Mouse (Mus musculus): ENCODE data around the gene Lce3f. TPM values are rescaled to one million over a fixed set of nuclear protein-coding genes. Genes with fewer than 3 reads are reported as not detected.

Gene Lce3f
- polyA plus RNA-seq (2017; shearing (Covaris generic)), result not detected

DNA sequence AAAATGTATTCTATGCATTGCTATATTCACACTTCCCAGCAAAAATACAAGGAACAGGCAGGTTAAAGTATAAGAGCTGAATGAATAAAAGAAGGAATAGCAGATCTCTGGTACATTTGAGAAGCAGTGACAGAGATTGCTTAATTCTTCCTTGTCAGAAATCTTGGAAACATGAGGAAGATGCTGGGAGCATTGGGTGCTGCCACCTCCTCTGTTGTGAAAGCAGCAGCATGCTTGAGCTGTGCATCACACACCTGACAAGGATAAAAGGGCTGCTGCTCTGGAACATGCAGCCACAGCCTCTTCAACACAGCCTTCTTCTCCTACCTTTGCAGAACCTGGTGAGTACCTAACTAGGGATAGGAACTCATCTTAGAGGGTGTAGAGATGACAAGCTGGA is at the start of gene Lce3f:
Gene Lce3f, plus strand, starts transcription at position 301 of the 400 bp plus-strand sequence.

GRCm38 (mm10) chr3:92944186-92944585 is 47.8 kb upstream of the Lce3f start, which contains the start of gene Lce3c:
TSS of gene Lce3c (plus strand) at chr3:92944486.

DNA sequence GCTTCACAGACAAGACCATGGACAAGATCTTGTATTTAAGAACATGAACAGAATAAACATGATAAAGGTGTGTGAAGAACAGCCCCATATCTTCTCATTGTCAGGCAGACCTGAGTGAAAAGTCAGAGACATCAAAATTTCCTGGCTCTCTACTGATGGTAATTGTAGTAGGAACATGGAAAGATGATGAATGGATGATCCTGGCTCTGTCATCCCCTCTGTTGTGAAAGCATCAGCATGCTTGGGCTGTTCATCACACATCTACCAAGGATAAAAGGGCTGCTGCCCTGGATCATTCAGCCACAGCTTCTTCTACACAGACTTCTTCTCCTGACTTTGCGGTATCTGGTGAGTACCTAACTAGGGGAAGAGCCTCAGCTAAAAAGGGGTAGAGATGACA is 34.9 kb upstream of the Lce3f start, which contains the start of gene Lce3d:
Gene Lce3d, plus strand, starts transcription at position 301 of the 400 bp plus-strand sequence.

GRCm38 (mm10) chr3:92966761-92967160 is 25.3 kb upstream of the Lce3f start, which contains the start of gene Lce3e:
TSS of gene Lce3e (plus strand) at chr3:92967061.

GRCm38 (mm10) chr3:93015460-93016104 is 23.6 kb downstream of the Lce3f start, which contains the start of gene Crct1:
TSS of gene Crct1 (minus strand) at chr3:93015687.

GRCm38 (mm10) chr3:93018960-93019359 is 26.9 kb downstream of the Lce3f start, which contains the start of gene Lce1m:
TSS of gene Lce1m (minus strand) at chr3:93019060.

Other genes with a start within 250 kb of the Lce3f start
- gene Lce1g, start 239.9 kb upstream of the Lce3f start, polyA plus RNA-seq (2017; shearing (Covaris generic)), result not detected
- gene Lce1h, start 227.2 kb upstream of the Lce3f start, polyA plus RNA-seq (2017; shearing (Covaris generic)), result not detected
- not detected for gene Lce1i, start 213.3 kb upstream of the Lce3f start, polyA plus RNA-seq (2017; shearing (Covaris generic))
- not detected for gene Lce1j, start 201.7 kb upstream of the Lce3f start, polyA plus RNA-seq (2017; shearing (Covaris generic))
- gene Lce1k, start 184.3 kb upstream of the Lce3f start, polyA plus RNA-seq (2017; shearing (Covaris generic)), result not detected
- gene Kprp, start 165.0 kb upstream of the Lce3f start, polyA plus RNA-seq (2017; shearing (Covaris generic)), result not detected
- gene Lce1l, start 140.9 kb upstream of the Lce3f start, polyA plus RNA-seq (2017; shearing (Covaris generic)), result not detected
- not detected for gene 2310050C09Rik, start 122.0 kb upstream of the Lce3f start, polyA plus RNA-seq (2017; shearing (Covaris generic))
- gene Lce3a, start 66.0 kb upstream of the Lce3f start, polyA plus RNA-seq (2017; shearing (Covaris generic)), result not detected
- not detected for gene Lce3b, start 59.2 kb upstream of the Lce3f start, polyA plus RNA-seq (2017; shearing (Covaris generic))
- gene Lce3c, start 47.7 kb upstream of the Lce3f start, polyA plus RNA-seq (2017; shearing (Covaris generic)), result not detected
- gene Lce3d, start 34.8 kb upstream of the Lce3f start, polyA plus RNA-seq (2017; shearing (Covaris generic)), result not detected
- gene Lce3e, start 25.2 kb upstream of the Lce3f start, polyA plus RNA-seq (2017; shearing (Covaris generic)), result not detected
- not detected for gene Crct1, start 23.5 kb downstream of the Lce3f start, polyA plus RNA-seq (2017; shearing (Covaris generic))
- not detected for gene Lce1m, start 26.8 kb downstream of the Lce3f start, polyA plus RNA-seq (2017; shearing (Covaris generic))
- gene Gm4858, start 76.6 kb downstream of the Lce3f start, polyA plus RNA-seq (2017; shearing (Covaris generic)), result 1.1 TPM
- not detected for gene Crnn, start 152.6 kb downstream of the Lce3f start, polyA plus RNA-seq (2017; shearing (Covaris generic))
- not detected for gene Flg2, start 205.1 kb downstream of the Lce3f start, polyA plus RNA-seq (2017; shearing (Covaris generic))